ENCODE assay signal across 21 mouse cellular contexts in genomic region chr11:59068433-59068832, GRCm38 (mm10).
DNase-seq lines count a peak whose midpoint lies in the region; ATAC-seq and TF ChIP-seq lines count a peak whose summit lies in the region.
"Had no signal": no experiment of that assay in that cellular context is flagged by ENCODE, and none has a peak within 500 bp of the region (broad histone marks: within the 10 kb centered on the region; RNA-seq: fewer than 3 reads in every experiment).

No protein-coding gene starts in this region.

- no peak for DNase-seq in frontal cortex, postnatal 36 days (ENCODE audit: low spot score in 2 of 2)
- DNase-seq in layer of hippocampus, adult 2 months (ENCODE audit: low spot score in 2 of 2): peak in 1 of 2 experiments; percentile 46
- no peak for DNase-seq in layer of hippocampus, postnatal 10 days (ENCODE audit: low spot score in 2 of 2)
- DNase-seq in CH12.LX (ENCODE audit: extremely low read depth) (no peak), R1 (ENCODE audit: low read depth, low spot score) (peak; percentile 40)
- no peak for DNase-seq in gastrocnemius, postnatal 4 days (ENCODE audit: low spot score in 2 of 2)
- DNase-seq in thymus, postnatal 4 days: no peak
- DNase-seq: adrenal gland, postnatal 14 days; cerebellum, adult 8-10 months; cerebellum, postnatal 14 days; gastrocnemius, postnatal 10 days; heart, adult 2 months; heart, postnatal 14 days; kidney, adult 11 months had no signal

- peaks cover 4 to 18% of the 10 kb centered on the region in 2 experiments; a peak in 3 of 4 replicates for H3K4me1 ChIP-seq in CH12.LX (ENCODE audit: control insufficient read depth in 1 of 2, insufficient read depth in 2 of 2)
- H3K4me1 ChIP-seq: forebrain, embryonic 13.5 days had no signal

- H3K27me3 ChIP-seq in CH12.LX (replicated peaks): peaks cover 83% of the 10 kb centered on the region
- H3K27me3 ChIP-seq: embryonic facial prominence, embryonic 13.5 days; forebrain, embryonic 13.5 days; heart, embryonic 15.5 days had no signal

- H3K4me2 ChIP-seq in CH12.LX (ENCODE audit: insufficient read depth, low read depth, poor library complexity, severe bottlenecking): no peak overlapping the region
- H3K4me2 ChIP-seq: embryonic facial prominence, embryonic 13.5 days; forebrain, embryonic 13.5 days; heart, embryonic 11.5 days; heart, embryonic 15.5 days had no signal

- peak overlapping the region; percentile 79 for H3K27ac ChIP-seq in layer of hippocampus, adult 2 months
- H3K27ac ChIP-seq in CH12.LX (ENCODE audit: insufficient read depth, low read depth): no peak overlapping the region
- H3K27ac ChIP-seq: embryonic facial prominence, embryonic 13.5 days; forebrain, embryonic 13.5 days; heart, adult 2 months; heart, embryonic 15.5 days; hindbrain, postnatal 0 days had no signal

- peak; percentile 66 for ATAC-seq in frontal cortex, adult (ENCODE audit: low TSS enrichment)
- ATAC-seq: forebrain, embryonic 13.5 days; hindbrain, postnatal 0 days had no signal

- H3K9me3 ChIP-seq in CH12.LX (replicated peaks; ENCODE audit: low read length): peaks cover 4% of the 10 kb centered on the region
- H3K9me3 ChIP-seq: embryonic facial prominence, embryonic 13.5 days; forebrain, embryonic 13.5 days; G1E; heart, embryonic 15.5 days had no signal

- TF ChIP-seq EP300 in CH12.LX (IDR thresholded peaks at IDR 0.05; ENCODE audit: low read length): no peak

- in situ Hi-C loops in CH12.LX (cut with MboI; ENCODE audit: low pct_ligation_motif_present, low pct_unique_long_range_greater_than_20kb, low sequenced_read_pairs): no loop called here

- TF ChIP-seq RAD21 in CH12.LX (IDR thresholded peaks at IDR 0.05; ENCODE audit: low read depth, low read length): no peak

- no peak overlapping the region for H3K4me3 ChIP-seq in layer of hippocampus, adult 2 months
- no peak overlapping the region for H3K4me3 ChIP-seq in CH12.LX (replicated peaks in 1 of 3; ENCODE audit: low read depth in 2 of 3, low read length in 2 of 3, poor library complexity in 1 of 3)
- H3K4me3 ChIP-seq: embryonic facial prominence, embryonic 13.5 days; forebrain, embryonic 13.5 days; heart, adult 2 months; heart, embryonic 15.5 days had no signal

- TF ChIP-seq CTCF in layer of hippocampus, adult 2 months (conservative IDR thresholded peaks at IDR 0.05): no peak
- no peak for TF ChIP-seq CTCF in CH12.LX (conservative IDR thresholded peaks at IDR 0.05 in 1 of 2, IDR thresholded peaks at IDR 0.05 in 1 of 2; ENCODE audit: low read depth in 2 of 2, low read length in 2 of 2)

- no peak for TF ChIP-seq POLR2A in CH12.LX (IDR thresholded peaks at IDR 0.05; ENCODE audit: low read depth, low read length)

- dilution Hi-C loops in CH12.LX (cut with MboI; ENCODE audit: extremely low pct_ligation_motif_present, extremely low pct_unique_long_range_greater_than_20kb, low sequenced_read_pairs): no loop called here

- no peak overlapping the region for H3K9ac ChIP-seq in CH12.LX (ENCODE audit: insufficient read depth, low read depth)
- H3K9ac ChIP-seq: embryonic facial prominence, embryonic 13.5 days; forebrain, embryonic 13.5 days; heart, embryonic 15.5 days had no signal

- H3K36me3 ChIP-seq in CH12.LX (replicated peaks in 1 of 2; ENCODE audit: control insufficient read depth in 1 of 2, insufficient read depth in 1 of 2, low read length in 1 of 2): no peaks in the 10 kb centered on the region
- H3K36me3 ChIP-seq: embryonic facial prominence, embryonic 13.5 days; G1E had no signal

- H3K79me2 ChIP-seq in CH12.LX (replicated peaks; ENCODE audit: control insufficient read depth, extremely low read depth, insufficient read depth, poor library complexity, severe bottlenecking): no peaks in the 10 kb centered on the region

TF ChIP-seq in CH12.LX, 34 proteins besides CTCF, POLR2A, EP300 and RAD21:
- TF ChIP-seq SIN3A (IDR thresholded peaks at IDR 0.05; ENCODE audit: low read length) (peak; percentile 16; the same call in 1 of the 2 replicates), ZKSCAN1 (IDR thresholded peaks at IDR 0.05; ENCODE audit: borderline replicate concordance, low read depth, low read length) (no peak), MXI1 (IDR thresholded peaks at IDR 0.05; ENCODE audit: low read depth, low read length) (no peak)
